Mouse (Mus musculus) urinary bladder, postnatal 4 days (tissue): ENCODE measurements around the gene Ttll8.
A peak's percentile ranks its signal among the peaks of the same experiment; 100 is the strongest.

ENCODE experiments used
- DNase-seq, 2 experiments: peaks; one replicate each; pipeline ENCODE4 v3.0.0; 2021 to 2022; ENCODE audit warnings: low spot score in 2 of 2

Ttll8 gene

GRCm38 (mm10) chr15:88921131-88921991 is 32.9 kb downstream of the Ttll8 start:
- DNase-seq, result peak; percentile 50 to 79

- no peak for DNase-seq
Measured at GRCm38 (mm10) chr15:88920065-88920464, 34.2 kb downstream of the Ttll8 start.

- peak in 1 of 2 experiments; percentile 52 for DNase-seq
Measured at GRCm38 (mm10) chr15:88919328-88919727, 34.9 kb downstream of the Ttll8 start.

GRCm38 (mm10) chr15:88917126-88917525 is 37.1 kb downstream of the Ttll8 start:
- peak in 1 of 2 experiments; percentile 50 for DNase-seq

- peak in 1 of 2 experiments; percentile 30 for DNase-seq
Measured at GRCm38 (mm10) chr15:88916366-88916765, 37.9 kb downstream of the Ttll8 start.

GRCm38 (mm10) chr15:88915046-88915445 is 39.2 kb downstream of the Ttll8 start:
- DNase-seq, result peak in 1 of 2 experiments; percentile 54

GRCm38 (mm10) chr15:88906347-88906746 is 47.9 kb downstream of the Ttll8 start:
- no peak for DNase-seq

GRCm38 (mm10) chr15:88904056-88904811 is 50.0 kb downstream of the Ttll8 start:
- peak in 1 of 2 experiments; percentile 57 for DNase-seq

- no peak for DNase-seq
Measured at GRCm38 (mm10) chr15:88903086-88903485, 51.1 kb downstream of the Ttll8 start.

- DNase-seq, result peak in 1 of 2 experiments; percentile 58
Measured at GRCm38 (mm10) chr15:88902200-88902875, 51.9 kb downstream of the Ttll8 start.

- DNase-seq, result no peak
Measured at GRCm38 (mm10) chr15:88896341-88896980, 57.8 kb downstream of the Ttll8 start.

GRCm38 (mm10) chr15:88895891-88896290 is 58.3 kb downstream of the Ttll8 start:
- DNase-seq, result no peak

- DNase-seq, result no peak
Measured at GRCm38 (mm10) chr15:88895119-88895518, 59.1 kb downstream of the Ttll8 start.

GRCm38 (mm10) chr15:88892876-88893275 is 61.3 kb downstream of the Ttll8 start:
- DNase-seq, result no peak

GRCm38 (mm10) chr15:88892252-88892651 is 62.0 kb downstream of the Ttll8 start:
- DNase-seq, result no peak

GRCm38 (mm10) chr15:88891676-88892040 is 62.6 kb downstream of the Ttll8 start:
- DNase-seq, result no peak

- peak; percentile 67 to 79 for DNase-seq
Measured at GRCm38 (mm10) chr15:88890751-88891675, 63.2 kb downstream of the Ttll8 start.

- no peak for DNase-seq
Measured at GRCm38 (mm10) chr15:88889994-88890393, 64.2 kb downstream of the Ttll8 start.

- no peak for DNase-seq
Measured at GRCm38 (mm10) chr15:88889032-88889431, 65.2 kb downstream of the Ttll8 start.

- DNase-seq, result no peak
Measured at GRCm38 (mm10) chr15:88885376-88885775, 68.8 kb downstream of the Ttll8 start.

- no peak for DNase-seq
Measured at GRCm38 (mm10) chr15:88883342-88883741, 70.9 kb downstream of the Ttll8 start.
